Mouse (Mus musculus): ENCODE measurements around the gene Mfsd14a.

The Mfsd14a gene
- long read RNA-seq, experiment 1, transcript Mfsd14a-201 (12 exons, 2,782 nt), result major isoform, 52 of 65 reads
- long read RNA-seq, experiment 1, partial matches to known transcripts, result 7 of 65 reads
- long read RNA-seq, experiment 1, other reads (novel, unspliced or antisense), result 6 of 65 reads
- long read RNA-seq, experiment 2, transcript Mfsd14a-201 (12 exons, 2,782 nt), result major isoform, 53 of 66 reads
- long read RNA-seq, experiment 2, partial matches to known transcripts, result 9 of 66 reads
- long read RNA-seq, experiment 2, other reads (novel, unspliced or antisense), result 2 of 66 reads

GRCm38 (mm10) chr3:116662463-116662863 is at the start of gene Mfsd14a:
Gene Mfsd14a, minus strand, starts transcription at chr3:116662677.
- intact Hi-C loops (cut with DNase I), result loop anchor here (5.0 kb wide), 1 partner anchor 65 kb away; no protein-coding TSS in a partner anchor

GRCm38 (mm10) chr3:116711624-116712435 is 49.4 kb upstream of the Mfsd14a start:
- intact Hi-C loops (cut with DNase I), result no loop called here

- intact Hi-C loops (cut with DNase I), result no loop called here
Observed at GRCm38 (mm10) chr3:116710941-116711340, 48.5 kb upstream of the Mfsd14a start.

GRCm38 (mm10) chr3:116705637-116706204 is 43.2 kb upstream of the Mfsd14a start:
- intact Hi-C loops (cut with DNase I), result no loop called here

- intact Hi-C loops (cut with DNase I), result no loop called here
Observed at GRCm38 (mm10) chr3:116703835-116704234, 41.4 kb upstream of the Mfsd14a start.

- intact Hi-C loops (cut with DNase I), result no loop called here
Observed at GRCm38 (mm10) chr3:116702647-116703272, 40.3 kb upstream of the Mfsd14a start.

GRCm38 (mm10) chr3:116701601-116702000 is 39.1 kb upstream of the Mfsd14a start:
- intact Hi-C loops (cut with DNase I), result no loop called here

GRCm38 (mm10) chr3:116698786-116699185 is 36.3 kb upstream of the Mfsd14a start:
- intact Hi-C loops (cut with DNase I), result no loop called here

GRCm38 (mm10) chr3:116695666-116695985 is 33.1 kb upstream of the Mfsd14a start:
- intact Hi-C loops (cut with DNase I), result no loop called here

- intact Hi-C loops (cut with DNase I), result no loop called here
Observed at GRCm38 (mm10) chr3:116694955-116695665, 32.6 kb upstream of the Mfsd14a start.

GRCm38 (mm10) chr3:116694312-116694711 is 31.8 kb upstream of the Mfsd14a start:
- intact Hi-C loops (cut with DNase I), result no loop called here

- intact Hi-C loops (cut with DNase I), result no loop called here
Observed at GRCm38 (mm10) chr3:116681160-116681559, 18.7 kb upstream of the Mfsd14a start, which contains the start of gene Gm43191. Gene Gm43191, minus strand, starts transcription at chr3:116681260.

- intact Hi-C loops (cut with DNase I), result loop anchor here (5.0 kb wide), 1 partner anchor 67 kb away; no protein-coding TSS in a partner anchor
Observed at GRCm38 (mm10) chr3:116664281-116664680, 1.8 kb upstream of the Mfsd14a start.

GRCm38 (mm10) chr3:116661870-116662414 is 535 bp downstream of the Mfsd14a start:
- intact Hi-C loops (cut with DNase I), result loop anchor here (5.0 kb wide), 1 partner anchor 65 kb away; no protein-coding TSS in a partner anchor

GRCm38 (mm10) chr3:116661288-116661869 is 1.1 kb downstream of the Mfsd14a start:
- intact Hi-C loops (cut with DNase I), result loop anchor here (5.0 kb wide), 1 partner anchor 64 kb away; no protein-coding TSS in a partner anchor

- intact Hi-C loops (cut with DNase I), result loop anchor here (5.0 kb wide), 1 partner anchor 63 kb away; no protein-coding TSS in a partner anchor
Observed at GRCm38 (mm10) chr3:116659856-116660430, 2.5 kb downstream of the Mfsd14a start.

GRCm38 (mm10) chr3:116658928-116659565 is 3.4 kb downstream of the Mfsd14a start:
- intact Hi-C loops (cut with DNase I), result no loop called here

GRCm38 (mm10) chr3:116656184-116656965 is 6.1 kb downstream of the Mfsd14a start:
- intact Hi-C loops (cut with DNase I), result no loop called here

All from adrenal gland (tissue).